ENCODE assay signal across 24 mouse cellular contexts in genomic region chr11:60522027-60522426, GRCm38 (mm10). TPM values are rescaled to one million over a fixed set of nuclear protein-coding genes. Genes with fewer than 3 reads are reported as not detected.
DNase-seq lines count a peak whose midpoint lies in the region.
"Had no signal": no experiment of that assay in that cellular context is flagged by ENCODE, and none has a peak within 500 bp of the region (broad histone marks: within the 10 kb centered on the region; RNA-seq: fewer than 3 reads in every experiment).

No protein-coding gene starts in this region.

- intact Hi-C loops in heart, postnatal 14 days (cut with DNase I): no loop called here
- intact Hi-C loops in left cerebral cortex, postnatal 36 days (cut with DNase I): no loop called here

- WGBS in heart, embryonic 10.5 days: 72% methylated on average over 5 of the region's 5 CpGs
- WGBS in limb, embryonic 10.5 days: 86% methylated on average over 5 of the region's 5 CpGs

- H3K27ac ChIP-seq in heart, embryonic 10.5 days: no peak overlapping the region
- no peak overlapping the region for H3K27ac ChIP-seq in limb, embryonic 10.5 days
- H3K27ac ChIP-seq: embryonic facial prominence, embryonic 13.5 days; forebrain, embryonic 12.5 days; forebrain, embryonic 15.5 days; heart, adult 2 months; hindbrain, embryonic 10.5 days; hindbrain, embryonic 13.5 days; intestine, embryonic 15.5 days had no signal

- DNase-seq in heart, embryonic 10.5 days (ENCODE audit: low spot score): peak; percentile 66
- DNase-seq in heart, postnatal 14 days: no peak
- peak; percentile 34 for DNase-seq in adrenal gland, postnatal 10 days
- peak; percentile 61 to 64 for DNase-seq in adrenal gland, postnatal 36 days
- DNase-seq in left cerebral cortex, postnatal 36 days (ENCODE audit: low spot score in 2 of 2): no peak
- no peak for DNase-seq in limb, embryonic 10.5 days (ENCODE audit: low spot score)
- DNase-seq: cerebellum, adult 11-12 months; cerebellum, adult 8-10 months; cerebellum, postnatal 10 days; cerebellum, postnatal 36 days; embryo, embryonic 11 days; gastrocnemius, postnatal 25 days; heart, adult 2 months; heart, postnatal 36 days; kidney, adult 11 months had no signal

- no peak overlapping the region for H3K4me3 ChIP-seq in heart, embryonic 10.5 days
- no peak overlapping the region for H3K4me3 ChIP-seq in limb, embryonic 10.5 days
- H3K4me3 ChIP-seq: embryonic facial prominence, embryonic 10.5 days; embryonic facial prominence, embryonic 13.5 days; erythroblast, embryonic 14.5 days; forebrain, embryonic 12.5 days; forebrain, embryonic 15.5 days; heart, adult 2 months; hindbrain, embryonic 10.5 days; hindbrain, embryonic 13.5 days; intestine, embryonic 15.5 days had no signal

- no peaks in the 10 kb centered on the region for H3K36me3 ChIP-seq in heart, embryonic 10.5 days
- H3K36me3 ChIP-seq in limb, embryonic 10.5 days: no peaks in the 10 kb centered on the region
- H3K36me3 ChIP-seq: embryonic facial prominence, embryonic 10.5 days; embryonic facial prominence, embryonic 13.5 days; forebrain, embryonic 12.5 days; forebrain, embryonic 15.5 days; hindbrain, embryonic 10.5 days; hindbrain, embryonic 13.5 days; intestine, embryonic 15.5 days had no signal

- H3K4me1 ChIP-seq in heart, embryonic 10.5 days: 0 out of 2 replicates have a peak, but pooled peaks cover 3% of the 10 kb centered on the region
- peaks cover 9% of the 10 kb centered on the region for H3K4me1 ChIP-seq in limb, embryonic 10.5 days
- H3K4me1 ChIP-seq: embryonic facial prominence, embryonic 13.5 days; forebrain, embryonic 12.5 days; forebrain, embryonic 15.5 days; hindbrain, embryonic 13.5 days; intestine, embryonic 15.5 days had no signal

- no peaks in the 10 kb centered on the region; the same call in 1 of the 2 replicates for H3K27me3 ChIP-seq in heart, embryonic 10.5 days (ENCODE audit: insufficient read depth, poor library complexity, severe bottlenecking)
- no peaks in the 10 kb centered on the region for H3K27me3 ChIP-seq in limb, embryonic 10.5 days (ENCODE audit: low read depth, poor library complexity, severe bottlenecking)
- H3K27me3 ChIP-seq: embryonic facial prominence, embryonic 13.5 days; forebrain, embryonic 12.5 days; forebrain, embryonic 15.5 days; hindbrain, embryonic 13.5 days; intestine, embryonic 15.5 days had no signal

- no peaks in the 10 kb centered on the region for H3K9me3 ChIP-seq in heart, embryonic 10.5 days
- H3K9me3 ChIP-seq in limb, embryonic 10.5 days (replicated peaks): no peaks in the 10 kb centered on the region
- H3K9me3 ChIP-seq: embryonic facial prominence, embryonic 10.5 days; embryonic facial prominence, embryonic 13.5 days; forebrain, embryonic 12.5 days; forebrain, embryonic 15.5 days; hindbrain, embryonic 10.5 days; hindbrain, embryonic 13.5 days; intestine, embryonic 15.5 days had no signal

RNA-seq across cellular contexts. Expression of gene Alkbh5, which starts 14.2 kb away (rescaled TPM):
- 32.5 and 38.6 TPM in 2 replicates for polyA plus RNA-seq in heart, embryonic 10.5 days (2016; fragmentation: Nextera tagmentation; extraction: Ambion mirVana)
- 10 to 100 TPM; 72.5 to 74.1 TPM for total RNA-seq in heart, postnatal 14 days (2021)
- total RNA-seq in adrenal gland, postnatal 10 days (2021): 10 to 100 TPM; 68.6 to 72.6 TPM
- 100 to 1,000 TPM in 1 of 2 experiments, 10 to 100 TPM in 1; 93.3 to 119 TPM for total RNA-seq in adrenal gland, postnatal 36 days (2021)
- total RNA-seq in left cerebral cortex, postnatal 36 days (2021): 10 to 100 TPM; 54.6 to 55.8 TPM
- 31.8 and 34.7 TPM in 2 replicates for polyA plus RNA-seq in limb, embryonic 10.5 days (2016; fragmentation: Nextera tagmentation; extraction: Ambion mirVana)

RNA-seq across cellular contexts. Expression of gene Myo15, which starts 52.9 kb away (rescaled TPM):
- 0.25 and 0.28 TPM in 2 replicates for polyA plus RNA-seq in heart, embryonic 10.5 days (2016; fragmentation: Nextera tagmentation; extraction: Ambion mirVana)
- total RNA-seq in heart, postnatal 14 days (2021): under 1 TPM; 0.12 to 0.14 TPM
- total RNA-seq in adrenal gland, postnatal 10 days (2021): under 1 TPM; 0.30 to 0.51 TPM
- total RNA-seq in adrenal gland, postnatal 36 days (2021): under 1 TPM; 0.03 to 0.10 TPM
- total RNA-seq in left cerebral cortex, postnatal 36 days (2021): under 1 TPM; 0.11 to 0.12 TPM
- polyA plus RNA-seq in limb, embryonic 10.5 days (2016; fragmentation: Nextera tagmentation; extraction: Ambion mirVana): 0.10 and 0.11 TPM in 2 replicates
- polyA plus RNA-seq: forebrain, embryonic 15.5 days; heart, postnatal 0 days had no signal

Comparison
In these comparisons a context has a peak if more than half of its experiments do, and no peak if none do; other contexts are left out.
1. DNase-seq: peak in heart, embryonic 10.5 days (single experiment), adrenal gland, postnatal 10 days (single experiment) and adrenal gland, postnatal 36 days (2 of 2); none in heart, postnatal 14 days (0 of 2), left cerebral cortex, postnatal 36 days (0 of 2) and limb, embryonic 10.5 days (single experiment).